Mouse (Mus musculus) adrenal gland, postnatal 4 days (tissue): ENCODE measurements at regions not wholly inside any gene's neighbourhood (a gene's known extent, or its start where the extent isn't known, plus 50 kb on each side); places are given as distances from the start of the nearest gene placed in this dataset.

Experiments
- DNase-seq, 2 experiments: peaks; one replicate each; pipeline ENCODE4 v3.0.0; 2021 to 2022; ENCODE audit warnings: low spot score in 2 of 2, mixed read lengths in 2 of 2

DNA sequence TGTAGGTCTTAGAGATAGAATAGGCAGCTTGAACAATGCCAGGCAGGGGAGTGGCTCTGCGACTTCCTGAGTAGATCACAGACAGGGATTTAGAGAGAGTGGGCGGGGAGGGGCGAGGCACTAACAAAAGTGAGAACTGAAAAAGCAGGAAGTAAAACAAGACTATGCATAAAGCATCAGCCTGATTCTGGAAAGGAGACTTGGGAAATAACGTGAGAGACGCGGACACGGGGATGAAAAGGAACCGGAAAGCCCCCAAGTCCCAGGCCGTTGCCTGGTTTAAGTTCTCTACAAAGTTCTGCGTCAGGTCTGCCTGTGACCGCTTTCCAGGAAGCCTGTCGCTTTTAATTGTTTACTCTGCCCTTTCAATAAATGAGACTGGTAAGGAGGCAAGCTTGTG lies 86.3 kb downstream of the D16Ertd472e start:
- DNase-seq, result no peak

DNA sequence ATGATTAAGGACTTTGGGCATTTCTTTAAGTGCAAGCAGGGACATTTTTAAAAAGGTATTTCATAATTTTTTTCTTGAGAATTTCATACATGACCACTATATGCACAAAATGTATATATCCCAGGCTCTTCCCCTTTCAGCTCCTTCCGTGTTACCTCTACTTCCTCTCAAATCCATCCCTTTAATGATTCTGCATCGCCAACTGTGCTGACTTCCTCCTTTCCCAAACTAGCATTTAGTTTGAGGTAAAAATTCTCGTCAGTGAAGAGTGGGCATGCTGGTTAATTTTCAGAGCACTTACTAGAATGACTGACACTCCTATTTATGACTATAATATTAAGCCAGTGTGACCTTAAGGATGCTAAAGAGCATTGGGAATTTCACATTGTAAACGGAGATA lies 86.9 kb downstream of the D16Ertd472e start:
- DNase-seq, result no peak

DNA sequence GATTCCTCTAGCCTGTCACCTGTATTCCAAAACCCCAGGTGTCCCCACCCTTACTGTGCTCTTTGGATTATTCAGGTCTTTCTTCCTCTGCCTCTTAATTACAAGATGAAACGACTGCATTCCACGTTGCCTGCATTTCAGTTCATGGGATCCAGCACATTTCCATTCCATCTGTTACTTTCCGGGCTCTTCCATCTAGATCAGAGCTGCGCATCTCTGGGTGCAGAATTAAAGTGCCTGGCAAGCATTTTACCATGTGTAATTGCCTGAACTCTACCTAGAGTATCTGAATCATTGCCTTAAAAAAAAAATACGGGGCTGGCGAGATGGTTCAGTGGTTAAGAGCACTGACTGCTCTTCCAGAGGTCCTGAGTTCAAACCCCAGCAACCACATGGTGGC lies 90.0 kb downstream of the D16Ertd472e start:
- no peak for DNase-seq

DNA sequence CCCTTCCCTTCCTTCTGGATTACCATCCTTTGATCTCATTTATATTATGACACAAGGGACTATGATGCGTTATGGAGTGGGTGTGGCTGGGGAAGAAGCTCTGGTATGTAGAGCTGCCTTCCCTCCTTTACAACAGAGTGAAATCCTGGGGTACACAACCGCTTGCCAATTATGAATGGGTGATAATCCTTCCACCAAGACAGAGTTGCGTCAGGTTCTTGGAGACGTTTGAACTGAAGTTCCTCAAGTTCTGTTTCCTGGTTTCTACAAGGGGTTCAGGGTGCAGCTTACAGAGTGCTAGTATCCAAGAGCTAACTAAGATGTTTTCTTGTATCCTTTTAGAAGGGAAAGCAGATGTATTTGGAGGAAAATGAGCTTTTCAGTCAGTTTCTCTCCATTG lies 92.2 kb downstream of the D16Ertd472e start:
- no peak for DNase-seq

DNA sequence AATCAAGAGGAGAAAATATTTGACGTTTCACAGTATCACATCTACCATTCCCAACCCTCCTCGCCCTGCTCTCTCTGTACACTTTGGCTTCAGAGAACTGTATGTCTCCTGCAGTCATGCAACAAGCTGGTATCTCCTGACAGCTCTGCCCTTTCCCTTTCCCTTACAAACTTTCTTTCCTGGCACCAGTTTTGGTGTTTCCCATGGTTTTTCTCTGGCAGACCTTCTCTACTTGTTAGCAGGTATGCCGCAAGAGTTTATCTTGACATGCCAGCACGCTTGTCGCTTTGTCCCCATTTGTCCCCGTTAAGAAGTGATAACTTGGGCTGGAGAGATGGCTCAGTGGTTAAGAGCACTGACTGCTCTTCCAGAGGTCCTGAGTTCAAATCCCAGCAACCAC lies 94.9 kb downstream of the D16Ertd472e start:
- no peak for DNase-seq

DNA sequence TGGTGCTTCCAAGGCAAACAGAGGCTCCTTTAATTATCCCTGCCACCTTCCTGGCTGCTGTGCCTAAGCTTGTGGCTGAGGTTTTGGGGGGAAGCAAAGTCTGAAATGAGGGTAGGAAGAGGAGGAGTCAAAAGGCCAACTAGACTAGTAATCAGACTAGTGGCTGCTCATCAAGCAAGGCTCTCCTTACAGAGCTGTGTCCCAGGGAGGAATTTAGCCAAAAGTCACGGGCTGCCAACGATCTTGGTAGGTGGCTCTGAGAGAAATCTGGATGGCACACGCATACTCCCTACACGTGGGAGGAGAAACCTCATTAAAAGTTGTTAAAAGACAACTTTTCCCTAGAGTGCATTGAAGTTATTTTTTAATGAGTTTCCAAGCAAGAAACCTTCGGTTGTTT lies 95.4 kb downstream of the D16Ertd472e start:
- no peak for DNase-seq

DNA sequence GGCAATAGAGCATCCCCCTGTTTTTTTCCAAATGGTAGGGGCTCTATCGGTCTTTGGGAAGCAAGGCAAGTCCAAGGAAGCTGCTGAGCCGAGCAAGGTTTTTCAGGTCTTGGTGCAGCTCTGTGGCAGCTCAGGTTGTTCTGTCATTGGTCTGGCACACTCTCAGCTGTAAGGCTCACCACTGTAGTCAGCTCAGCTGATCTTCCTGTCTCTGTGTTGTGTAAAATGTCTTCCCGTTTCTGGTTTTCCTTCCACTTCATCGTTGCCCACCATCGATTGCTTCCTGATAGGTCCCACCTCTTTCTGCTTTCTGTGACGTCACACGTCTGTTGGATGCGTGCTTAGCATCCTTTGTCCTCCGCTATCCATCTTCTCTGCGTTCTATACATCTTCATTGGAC lies 96.2 kb downstream of the D16Ertd472e start:
- no peak for DNase-seq

DNA sequence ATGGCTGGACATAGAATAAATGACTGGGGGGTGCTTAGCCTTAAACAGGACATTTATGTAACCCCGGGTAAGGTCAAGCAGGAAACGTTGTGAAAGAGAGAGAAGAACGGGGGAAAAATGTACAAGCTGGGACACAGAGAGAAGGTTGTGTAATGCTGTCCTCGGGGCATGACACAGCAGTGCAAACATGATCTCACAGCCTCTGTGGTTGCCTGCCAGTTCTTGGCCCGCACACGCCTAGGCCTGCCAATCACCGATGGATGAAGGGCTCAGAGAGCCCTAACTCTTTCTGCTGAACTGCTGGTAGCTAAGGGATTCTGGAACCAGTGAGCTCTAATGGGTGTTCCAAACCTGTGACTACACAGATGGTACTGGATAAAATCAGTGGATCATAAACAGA lies 96.5 kb upstream of the Btg3 start:
- DNase-seq, result peak in 1 of 2 experiments; percentile 24

DNA sequence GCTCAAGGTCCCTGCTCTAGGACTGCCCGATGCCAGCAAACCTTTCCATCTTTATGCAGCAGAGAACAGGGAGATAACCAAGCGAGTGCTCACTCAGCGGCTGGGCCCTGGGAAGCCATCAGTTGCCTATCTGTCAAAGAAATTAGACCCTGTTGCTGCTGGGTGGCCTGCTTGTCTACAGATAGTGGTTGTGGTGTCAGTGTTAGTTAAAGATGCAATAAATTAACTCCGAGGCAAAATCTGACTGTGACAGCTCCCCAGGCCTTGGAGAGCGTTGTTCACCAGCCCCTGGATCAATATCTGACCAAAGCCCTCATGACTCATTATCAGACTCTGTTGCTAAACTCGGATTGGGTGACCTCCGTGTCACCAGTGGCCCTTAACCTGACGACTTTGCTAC lies 83.0 kb upstream of the Btg3 start:
- DNase-seq, result no peak

DNA sequence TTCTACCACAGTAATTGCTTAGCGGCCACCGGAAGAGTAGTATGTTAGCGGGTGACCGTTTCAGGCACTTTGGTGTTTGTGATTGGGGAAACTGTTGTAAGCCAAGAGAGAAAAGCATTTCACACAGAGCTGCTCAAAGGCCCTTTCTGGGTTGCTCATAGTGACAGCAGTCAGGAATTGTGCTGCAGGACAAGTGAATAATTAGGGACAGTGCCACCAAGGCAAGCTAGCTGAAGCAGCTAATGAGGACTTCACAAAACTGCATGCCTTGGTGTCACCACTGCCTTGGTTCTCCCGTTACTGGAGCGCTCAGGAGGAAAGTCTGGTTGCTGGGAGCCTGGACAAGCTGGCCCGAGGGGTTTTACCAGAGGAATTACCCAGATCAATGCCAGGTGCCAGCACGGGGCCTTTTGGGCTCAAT lies 80.7 kb upstream of the Btg3 start:
- no peak for DNase-seq

DNA sequence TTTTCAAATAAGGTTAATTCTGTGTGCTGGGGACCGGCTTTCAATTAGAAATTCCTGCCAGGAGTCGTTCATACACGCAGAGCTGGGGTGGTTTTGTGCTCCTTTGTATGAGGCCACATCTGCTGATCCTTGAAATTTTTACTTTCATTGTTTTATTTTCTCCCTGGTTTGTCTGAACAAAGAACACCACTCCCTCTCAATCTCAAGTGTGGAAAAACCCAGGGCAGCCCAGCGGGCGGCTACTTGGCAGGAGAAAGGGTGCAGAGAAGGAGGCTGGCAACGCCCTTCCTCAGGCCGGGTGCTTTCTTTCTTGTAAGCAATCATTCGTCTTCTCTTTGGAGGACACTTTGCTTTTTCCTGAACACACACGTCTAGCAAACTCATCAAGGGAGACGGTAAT lies 79.4 kb upstream of the Btg3 start:
- DNase-seq, result no peak

DNA sequence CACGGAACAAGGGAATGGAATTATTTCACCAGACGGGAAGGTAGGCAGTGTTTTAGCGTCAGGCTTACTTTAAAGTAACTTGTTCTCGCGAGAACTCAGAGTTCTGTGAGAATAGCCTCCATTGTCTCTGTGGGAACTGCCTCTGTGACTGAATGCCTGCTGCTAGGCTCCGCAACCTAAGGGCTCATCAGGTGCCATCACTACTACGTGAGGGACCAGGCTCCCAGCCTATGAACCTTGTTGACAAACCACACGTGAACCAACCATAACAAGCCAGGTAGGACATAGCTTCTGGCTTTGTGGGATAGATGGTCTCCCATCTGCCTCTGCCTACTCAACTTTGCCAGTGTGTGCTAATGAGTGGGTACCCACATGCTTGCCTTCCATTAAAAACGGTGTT lies 77.5 kb upstream of the Btg3 start:
- no peak for DNase-seq

DNA sequence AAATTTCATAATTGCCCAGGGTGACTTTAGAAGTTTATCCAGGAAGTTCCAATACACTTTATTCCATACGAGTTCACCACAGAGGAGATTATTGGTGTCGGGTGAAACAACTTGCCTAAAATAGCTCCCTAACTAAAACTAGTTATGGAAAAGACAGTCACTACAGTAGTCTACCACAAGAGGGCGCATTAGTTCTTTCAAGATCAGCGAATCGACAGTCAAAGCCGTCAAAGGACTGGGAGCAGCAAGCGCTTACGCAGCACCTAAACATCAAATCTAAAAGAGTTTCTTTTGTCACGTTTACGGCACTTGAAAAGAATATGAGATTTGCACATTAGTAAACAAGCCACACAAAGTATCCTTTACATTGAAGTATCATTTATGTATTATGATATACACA lies 75.3 kb upstream of the Btg3 start:
- DNase-seq, result no peak

DNA sequence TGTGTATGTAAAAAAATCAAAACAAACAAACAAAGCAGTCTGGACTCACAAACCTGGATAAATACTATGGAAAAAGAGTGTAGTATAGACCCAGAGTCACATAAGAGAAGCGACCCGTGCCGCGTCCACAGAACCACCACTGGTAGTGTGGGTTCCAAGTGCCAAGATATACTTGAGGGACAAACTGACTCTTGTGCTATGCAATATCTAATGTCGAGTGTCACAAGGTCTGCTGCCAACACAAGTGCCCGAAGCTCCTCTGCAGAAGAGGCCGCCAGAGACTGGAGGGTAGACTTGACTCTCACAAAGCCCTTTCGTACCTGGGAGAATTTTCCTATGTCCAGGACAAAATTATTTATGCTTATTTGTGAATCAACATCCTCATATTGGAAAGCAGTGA lies 74.8 kb upstream of the Btg3 start:
- no peak for DNase-seq

DNA sequence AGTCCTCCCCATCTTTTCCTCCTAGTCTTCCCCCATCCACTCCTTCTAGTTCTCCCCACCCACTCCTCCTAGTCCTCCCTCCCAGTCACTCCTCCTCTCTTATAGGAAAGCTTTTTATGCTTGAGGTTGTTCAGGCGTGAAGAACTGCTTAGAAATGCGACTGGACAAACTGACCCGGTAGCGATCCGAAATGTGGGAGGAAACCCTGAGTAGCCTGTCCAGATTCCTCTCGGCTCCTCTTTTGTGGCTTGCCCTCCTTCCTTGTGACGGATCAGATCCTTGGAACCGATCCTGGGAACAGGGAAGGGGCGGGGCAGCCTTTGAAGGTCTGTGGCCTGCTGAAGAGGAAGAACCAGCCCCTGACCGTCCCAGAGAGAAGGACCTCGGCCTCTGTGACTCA lies 74.3 kb upstream of the Btg3 start:
- peak in 1 of 2 experiments; percentile 22 for DNase-seq

DNA sequence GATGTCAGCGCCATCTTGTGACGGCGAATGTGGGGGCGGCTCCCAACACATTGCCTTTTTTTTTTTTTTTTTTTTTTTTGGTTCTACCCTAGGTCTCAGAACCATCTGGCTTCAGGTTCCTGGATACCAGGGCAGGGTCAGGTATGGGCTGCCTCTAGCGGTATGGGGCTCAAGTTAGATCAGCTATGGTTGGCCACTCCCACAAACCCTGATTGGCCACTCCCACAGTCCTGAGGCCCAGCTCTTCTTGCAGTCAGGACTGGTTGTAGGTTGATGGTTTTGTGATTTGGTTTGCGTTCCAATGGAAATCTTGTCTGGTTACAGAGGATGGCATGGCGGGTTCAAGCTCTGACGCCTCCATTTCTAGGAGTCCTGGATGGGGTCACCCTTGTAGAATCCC lies 72.2 kb upstream of the Btg3 start:
- DNase-seq, result no peak

DNA sequence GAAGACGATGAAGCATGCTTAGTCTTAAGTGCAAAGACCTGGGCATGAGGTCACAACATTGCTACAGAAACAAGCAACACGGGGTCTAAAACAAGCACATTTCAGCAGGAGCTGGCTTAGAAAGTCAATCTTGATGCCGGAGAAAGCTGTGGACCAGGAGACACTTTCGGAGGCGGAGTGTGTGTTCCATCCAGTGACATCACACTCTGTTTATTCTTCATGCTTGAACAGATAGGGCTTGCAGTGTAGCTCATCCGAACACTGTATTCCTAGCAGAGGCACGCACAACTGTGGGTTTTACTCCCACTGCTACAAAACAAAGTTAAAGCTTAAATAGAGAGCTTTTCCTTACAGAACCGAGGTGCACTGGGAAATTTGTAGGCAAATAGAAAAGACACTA lies 66.3 kb upstream of the Btg3 start:
- DNase-seq, result no peak

DNA sequence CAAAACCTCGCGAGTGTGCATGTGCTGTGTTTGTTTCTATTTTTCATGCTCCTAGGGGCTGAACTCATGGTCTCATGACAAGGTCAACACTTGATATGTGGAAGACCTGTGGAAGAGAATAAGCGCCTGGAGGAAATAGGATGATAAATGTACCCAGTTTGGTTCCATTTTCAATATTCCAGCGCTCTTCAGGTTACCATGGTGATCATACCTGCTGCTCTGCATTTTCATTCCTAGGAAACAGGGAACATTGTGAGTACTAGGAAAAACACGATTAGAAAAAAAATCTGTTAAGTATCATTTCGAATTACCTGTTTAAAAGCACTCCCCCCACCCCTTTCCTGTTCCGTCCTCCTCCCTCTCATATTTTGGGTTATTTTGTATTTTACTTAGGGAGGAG lies 65.8 kb upstream of the Btg3 start:
- no peak for DNase-seq

DNA sequence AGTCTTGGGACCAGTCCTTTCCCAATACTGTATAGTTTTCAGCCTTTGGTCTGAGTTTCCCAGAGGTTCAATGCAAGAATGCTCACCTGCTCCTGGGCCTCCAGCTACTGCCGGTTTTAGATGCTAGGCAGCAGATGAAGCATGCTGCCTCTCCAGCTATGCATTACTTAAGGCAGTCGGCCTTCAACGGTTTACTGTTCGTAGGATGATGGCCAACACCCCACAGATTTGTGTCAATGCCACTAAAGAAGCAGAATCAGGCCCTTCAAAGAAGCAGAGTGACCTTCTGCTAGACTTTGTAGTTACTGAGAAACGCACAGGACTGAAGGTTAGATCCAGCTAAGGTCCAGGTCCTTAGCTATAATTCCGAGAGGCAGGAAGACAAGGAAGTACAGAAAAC lies 65.0 kb upstream of the Btg3 start:
- no peak for DNase-seq

DNA sequence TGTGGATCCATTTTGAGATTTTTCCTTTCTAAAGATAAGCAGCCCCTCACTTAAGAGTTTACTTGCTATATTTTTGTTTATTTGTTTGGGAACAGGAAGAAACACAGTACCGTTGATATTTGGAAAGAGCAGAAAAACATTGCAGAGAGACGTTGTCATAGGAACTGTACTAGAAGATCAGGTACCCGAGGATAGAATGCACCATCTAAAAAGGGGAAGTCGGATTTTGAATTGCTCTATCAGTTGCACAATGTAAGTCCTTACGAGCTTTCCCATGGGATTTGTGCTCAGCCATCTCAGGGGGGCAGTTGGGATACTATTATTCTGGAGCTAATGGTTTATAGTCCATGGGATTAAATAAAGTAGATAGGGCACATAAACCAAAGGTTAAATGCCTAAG lies 58.7 kb upstream of the Btg3 start:
- DNase-seq, result no peak

DNA sequence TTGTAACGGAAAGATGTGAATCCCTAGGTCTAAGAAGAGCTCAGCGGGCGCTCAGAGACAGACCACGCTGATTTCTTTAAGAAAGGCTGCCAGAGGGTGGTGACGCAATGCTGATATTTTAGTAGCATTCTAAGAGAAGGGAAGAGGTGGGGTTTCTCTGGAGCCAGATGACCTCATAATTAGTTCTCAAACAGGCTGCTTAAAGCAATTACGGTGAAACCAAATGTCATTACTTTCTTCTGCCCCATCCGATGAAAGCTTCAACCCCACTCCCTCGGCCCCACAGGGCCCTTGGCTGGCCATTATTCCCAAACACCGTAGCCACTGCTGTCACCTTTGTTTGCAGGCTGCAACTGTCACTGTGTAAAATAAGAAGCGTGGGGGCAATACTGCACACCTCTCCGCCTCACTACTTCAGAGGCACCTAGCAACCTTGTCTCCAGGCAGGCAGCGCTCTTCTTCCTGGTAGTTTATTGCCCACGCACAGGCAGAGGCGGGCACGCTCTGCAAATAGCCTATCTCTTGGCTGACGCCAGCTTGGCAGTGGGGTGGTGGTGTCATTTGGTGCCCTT lies 50.6 kb upstream of the Btg3 start:
- DNase-seq, result no peak
